Comparison of ENCODE assay signal across 13 mouse cellular contexts in the genomic region with DNA sequence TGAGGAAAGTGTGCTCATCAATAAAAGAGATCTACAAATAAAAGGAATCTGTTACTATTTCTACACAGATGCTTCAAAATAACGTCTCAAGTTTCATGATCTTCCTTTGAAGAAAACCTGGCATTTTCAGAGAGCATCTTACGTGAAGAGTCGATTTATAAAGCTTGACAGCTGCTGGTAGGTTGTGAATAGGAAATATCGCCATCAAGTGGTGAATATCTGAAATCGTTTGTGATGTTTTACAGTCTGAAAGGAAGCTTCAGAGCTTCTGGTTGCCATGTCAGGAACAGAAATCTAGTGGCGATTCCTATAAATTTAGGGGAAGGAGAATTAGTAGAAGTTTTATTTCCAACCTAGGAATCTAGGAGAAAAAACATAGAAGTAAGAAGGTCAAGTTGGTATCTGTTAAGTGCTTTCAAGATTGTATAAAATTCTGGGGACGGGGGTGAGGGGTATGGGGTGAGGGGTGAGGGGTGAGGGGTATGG. TPM values are rescaled to one million over a fixed set of nuclear protein-coding genes. Genes with fewer than 3 reads are reported as not detected.
A peak's percentile ranks its signal among the peaks of the same experiment; 100 is the strongest.
DNase-seq lines count a peak whose midpoint lies in the region; ATAC-seq and TF ChIP-seq lines count a peak whose summit lies in the region.
"Had no signal": no experiment of that assay in that cellular context is flagged by ENCODE, and none has a peak within 500 bp of the region (broad histone marks: within the 10 kb centered on the region; RNA-seq: fewer than 3 reads in every experiment).

A gene (minus strand): TSS at position 436 of the 486 bp plus-strand sequence.

- peaks cover 12% of the 10 kb centered on the region for H3K4me1 ChIP-seq in forebrain, embryonic 15.5 days
- no peaks in the 10 kb centered on the region for H3K4me1 ChIP-seq in forebrain, embryonic 12.5 days
- no peaks in the 10 kb centered on the region for H3K4me1 ChIP-seq in lung, adult 2 months (ENCODE audit: control insufficient read depth, insufficient read depth, low read length)
- H3K4me1 ChIP-seq: embryonic facial prominence, embryonic 15.5 days; limb, embryonic 15.5 days had no signal

- no peak for ATAC-seq in forebrain, embryonic 15.5 days (replicated peaks)
- ATAC-seq in forebrain, embryonic 12.5 days (ENCODE audit: low FRiP score), result no peak
- ATAC-seq in Patski, result no peak
- peak; percentile 74 for ATAC-seq in megakaryocyte-erythroid progenitor cell, adult 5-6 weeks (replicated peaks; ENCODE audit: low FRiP score, low TSS enrichment, poor library complexity, severe bottlenecking)

- no peak for TF ChIP-seq POLR2A in lung, adult 2 months (IDR thresholded peaks at IDR 0.05; ENCODE audit: borderline replicate concordance, extremely low read depth, low read depth, low read length)

- POLR2A ChIA-PET in Patski (lab: Charles Lee), result no interaction called here

- H3K9ac ChIP-seq in forebrain, embryonic 15.5 days (replicated peaks), result no peak within 1 kb of the TSS
- no peak within 1 kb of the TSS for H3K9ac ChIP-seq in forebrain, embryonic 12.5 days
- H3K9ac ChIP-seq: embryonic facial prominence, embryonic 15.5 days; hindbrain, embryonic 14.5 days; limb, embryonic 15.5 days had no signal

- WGBS in forebrain, embryonic 15.5 days, result 40% methylated on average over 7 of the region's 7 CpGs
- whole genome bisulfite sequencing in forebrain, embryonic 12.5 days, result 42% methylated on average over 7 of the region's 7 CpGs
- WGBS in lung, adult 2 months, result 32% methylated on average over 7 of the region's 7 CpGs

- no peak for DNase-seq in lung, adult 2 months
- DNase-seq in lung, postnatal 4 days, result no peak
- no peak for DNase-seq in Patski (ENCODE audit: low read depth, low spot score)
- DNase-seq in right cerebral cortex, postnatal 14 days, result no peak
- DNase-seq in B cell, adult 2 months, result no peak
- DNase-seq: thymus, postnatal 25 days had no signal

- CTCF ChIA-PET in Patski (lab: Charles Lee), result no interaction called here

- no peak within 1 kb of the TSS for H3K4me2 ChIP-seq in forebrain, embryonic 15.5 days (replicated peaks)
- no peak within 1 kb of the TSS for H3K4me2 ChIP-seq in forebrain, embryonic 12.5 days
- H3K4me2 ChIP-seq: embryonic facial prominence, embryonic 15.5 days; hindbrain, embryonic 14.5 days; limb, embryonic 15.5 days had no signal

- no peaks in the 10 kb centered on the region for H3K9me3 ChIP-seq in forebrain, embryonic 15.5 days
- no peaks in the 10 kb centered on the region for H3K9me3 ChIP-seq in forebrain, embryonic 12.5 days
- H3K9me3 ChIP-seq: embryonic facial prominence, embryonic 15.5 days; limb, embryonic 15.5 days had no signal

- TF ChIP-seq CTCF in lung, adult 2 months (IDR thresholded peaks at IDR 0.05; ENCODE audit: insufficient read depth, low read length), result 0 out of 2 replicates have a peak, but pooled peaks have one; percentile 3
- peak; percentile 40 for TF ChIP-seq CTCF in Patski (IDR thresholded peaks at IDR 0.05)

- H3K4me3 ChIP-seq in forebrain, embryonic 15.5 days, result no peak within 1 kb of the TSS
- no peak within 1 kb of the TSS for H3K4me3 ChIP-seq in forebrain, embryonic 12.5 days (replicated peaks)
- H3K4me3 ChIP-seq in lung, adult 2 months (replicated peaks; ENCODE audit: extremely low read depth, low read depth, low read length), result no peak within 1 kb of the TSS
- H3K4me3 ChIP-seq: embryonic facial prominence, embryonic 15.5 days; limb, embryonic 15.5 days had no signal

- no peaks in the 10 kb centered on the region for H3K36me3 ChIP-seq in forebrain, embryonic 15.5 days
- H3K36me3 ChIP-seq in forebrain, embryonic 12.5 days (replicated peaks), result no peaks in the 10 kb centered on the region
- H3K36me3 ChIP-seq: embryonic facial prominence, embryonic 15.5 days; limb, embryonic 15.5 days had no signal

- H3K27ac ChIP-seq in forebrain, embryonic 15.5 days (replicated peaks), result peak within 1 kb of the TSS; percentile 46; the same call in 1 of the 2 replicates
- no peak within 1 kb of the TSS for H3K27ac ChIP-seq in forebrain, embryonic 12.5 days
- H3K27ac ChIP-seq: embryonic facial prominence, embryonic 15.5 days; hindbrain, embryonic 14.5 days; limb, embryonic 15.5 days had no signal

- H3K27me3 ChIP-seq in forebrain, embryonic 15.5 days, result no peaks in the 10 kb centered on the region
- no peaks in the 10 kb centered on the region for H3K27me3 ChIP-seq in forebrain, embryonic 12.5 days
- peaks cover 3% of the 10 kb centered on the region for H3K27me3 ChIP-seq in Patski
- H3K27me3 ChIP-seq: embryonic facial prominence, embryonic 15.5 days; limb, embryonic 15.5 days had no signal

- in situ Hi-C loops in Patski (cut with MboI; ENCODE audit: low pct_unique_long_range_greater_than_20kb), result loop anchor here (25.0 kb wide), 1 partner anchor 342 kb away; a partner anchor contains a TSS

RNA-seq across cellular contexts. Expression of the gene that starts here (rescaled TPM):
- polyA plus RNA-seq in forebrain, embryonic 15.5 days (2015; fragmentation: Nextera tagmentation; extraction: Ambion mirVana), result 0.65 and 0.95 TPM in 2 replicates
- polyA plus RNA-seq in forebrain, embryonic 12.5 days (2016; fragmentation: Nextera tagmentation; extraction: Ambion mirVana), result 0.29 and 0.41 TPM in 2 replicates
- 0.20 and 0.93 TPM in 2 replicates for polyA plus RNA-seq in lung, adult 2 months (2012; rRNA removed)
- polyA plus RNA-seq in Patski (2021), result not detected
- not detected in 2 replicates for total RNA-seq in megakaryocyte-erythroid progenitor cell, adult 5-6 weeks (2014; fragmentation: Nextera tagmentation)
- not detected in 2 replicates for total RNA-seq in megakaryocyte-erythroid progenitor cell, adult 5-6 weeks (2017)
- total RNA-seq: neutrophil, adult 5-6 weeks had no signal
- polyA plus RNA-seq: limb, embryonic 15.5 days had no signal

Comparison
In these comparisons a context has a peak if more than half of its experiments do, and no peak if none do; other contexts are left out.
1. Peak in ATAC-seq in megakaryocyte-erythroid progenitor cell, adult 5-6 weeks; RNA of the gene not detected or under 1 TPM.